Mouse (Mus musculus): ENCODE measurements around the gene Sik1.
"Not testable (repeated sequence)": the region's sequence is repeated elsewhere in the genome, so short reads cannot be mapped to it uniquely, and the experiment has no call there.

The Sik1 gene

GRCm38 (mm10) chr17:31855597-31856518 lies at the start of gene Sik1:
TSS of gene Sik1 (minus strand) at chr17:31855804.
- peak; percentile 100 for DNase-seq

- DNase-seq: no peak
Observed at GRCm38 (mm10) chr17:31905201-31905790, 49.7 kb upstream of the Sik1 start.

GRCm38 (mm10) chr17:31904036-31904435 lies 48.4 kb upstream of the Sik1 start:
- no peak for DNase-seq

GRCm38 (mm10) chr17:31902630-31903198 lies 47.1 kb upstream of the Sik1 start:
- DNase-seq: no peak

- peak; percentile 57 for DNase-seq
Observed at GRCm38 (mm10) chr17:31901461-31902204, 46.0 kb upstream of the Sik1 start.

GRCm38 (mm10) chr17:31898941-31899340 lies 43.3 kb upstream of the Sik1 start:
- DNase-seq: no peak

- DNase-seq: peak; percentile 60
Observed at GRCm38 (mm10) chr17:31897186-31897793, 41.7 kb upstream of the Sik1 start.

GRCm38 (mm10) chr17:31896751-31897150 lies 41.1 kb upstream of the Sik1 start:
- DNase-seq: no peak

- no peak for DNase-seq
Observed at GRCm38 (mm10) chr17:31896311-31896710, 40.7 kb upstream of the Sik1 start.

GRCm38 (mm10) chr17:31893371-31894060 lies 37.9 kb upstream of the Sik1 start:
- no peak for DNase-seq

GRCm38 (mm10) chr17:31892750-31893149 lies 37.1 kb upstream of the Sik1 start:
- peak; percentile 82 for DNase-seq

- DNase-seq: no peak
Observed at GRCm38 (mm10) chr17:31891858-31892257, 36.3 kb upstream of the Sik1 start.

- DNase-seq: no peak
Observed at GRCm38 (mm10) chr17:31890311-31890951, 34.8 kb upstream of the Sik1 start.

- DNase-seq: peak; percentile 74
Observed at GRCm38 (mm10) chr17:31889446-31890201, 34.0 kb upstream of the Sik1 start.

GRCm38 (mm10) chr17:31888540-31888939 lies 32.9 kb upstream of the Sik1 start:
- no peak for DNase-seq

- not testable (repeated sequence) for DNase-seq
Observed at GRCm38 (mm10) chr17:31884676-31885075, 29.1 kb upstream of the Sik1 start.

- DNase-seq: no peak
Observed at GRCm38 (mm10) chr17:31879406-31879805, 23.8 kb upstream of the Sik1 start.

- DNase-seq: no peak
Observed at GRCm38 (mm10) chr17:31877650-31878141, 22.1 kb upstream of the Sik1 start.

- no peak for DNase-seq
Observed at GRCm38 (mm10) chr17:31877181-31877581, 21.6 kb upstream of the Sik1 start.

- DNase-seq: no peak
Observed at GRCm38 (mm10) chr17:31876775-31877174, 21.2 kb upstream of the Sik1 start.

All from lung, postnatal 14 days (tissue).